Mouse (Mus musculus) ES-Bruce4 (cell line): ENCODE measurements around the gene Lce6a.

ENCODE experiments used
- CTCF ChIP-seq: IDR thresholded peaks from one replicate; pipeline ENCODE4 v1.8.1; 2011; ENCODE audit warnings: low read depth, low read length
- POLR2A ChIP-seq: IDR thresholded peaks from one replicate; pipeline ENCODE4 v1.8.1; 2011; ENCODE audit warnings: low read length; ENCODE audit not compliant: insufficient read depth

- TF ChIP-seq CTCF (no peak), POLR2A (no peak)
Observed at GRCm38 (mm10) chr3:92638653-92638991, 17.2 kb upstream of the Lce6a start.
